7 mouse cellular contexts compared by ENCODE assay signal in genomic region chr11:101552476-101553300, GRCm38 (mm10). TPM values are rescaled to one million over a fixed set of nuclear protein-coding genes. Genes with fewer than 3 reads are reported as not detected.
DNase-seq lines count a peak whose midpoint lies in the region; ATAC-seq and TF ChIP-seq lines count a peak whose summit lies in the region.

No protein-coding gene starts in this region.

- H3K27ac ChIP-seq in intestine, postnatal 0 days (ENCODE audit: low read depth, low read length) = peak overlapping the region; percentile 95
- H3K27ac ChIP-seq in midbrain, embryonic 12.5 days (replicated peaks) = peak overlapping the region; percentile 93
- H3K27ac ChIP-seq in spleen, adult 2 months (ENCODE audit: insufficient read depth, low read length) = peak overlapping the region; percentile 99

- peak; percentile 64 for TF ChIP-seq POLR2A in spleen, adult 2 months (IDR thresholded peaks at IDR 0.05; ENCODE audit: low read depth, low read length)

- H3K4me1 ChIP-seq in intestine, postnatal 0 days (replicated peaks; ENCODE audit: control insufficient read depth, insufficient read depth, low read length) = peaks cover 17% of the 10 kb centered on the region; the same call in 1 of the 2 replicates
- peaks cover 25% of the 10 kb centered on the region for H3K4me1 ChIP-seq in midbrain, embryonic 12.5 days
- H3K4me1 ChIP-seq in spleen, adult 2 months (ENCODE audit: control insufficient read depth, insufficient read depth, insufficient read length) = no peaks in the 10 kb centered on the region

- H3K4me3 ChIP-seq in intestine, postnatal 0 days (ENCODE audit: low read depth, low read length) = peak overlapping the region; percentile 79
- peak overlapping the region; percentile 63 for H3K4me3 ChIP-seq in midbrain, embryonic 12.5 days
- peak overlapping the region; percentile 91 for H3K4me3 ChIP-seq in spleen, adult 2 months (ENCODE audit: extremely low read depth, insufficient read depth, insufficient read length)

- intact Hi-C loops in left cerebral cortex, postnatal 4 days (cut with DNase I) = no loop called here

- peak; percentile 54 for TF ChIP-seq CTCF in intestine, postnatal 0 days (IDR thresholded peaks at IDR 0.05; ENCODE audit: low read depth)
- TF ChIP-seq CTCF in spleen, adult 2 months (IDR thresholded peaks at IDR 0.05; ENCODE audit: extremely low read depth, insufficient read depth, insufficient read length, insufficient replicate concordance) = no peak

- peak overlapping the region; percentile 76 for H3K9ac ChIP-seq in intestine, postnatal 0 days (ENCODE audit: low read depth, low read length)
- peak overlapping the region; percentile 75 for H3K9ac ChIP-seq in midbrain, embryonic 12.5 days (replicated peaks)

- peaks cover 12% of the 10 kb centered on the region for H3K36me3 ChIP-seq in intestine, postnatal 0 days (ENCODE audit: control insufficient read depth, insufficient read depth)
- peaks cover 18% of the 10 kb centered on the region for H3K36me3 ChIP-seq in midbrain, embryonic 12.5 days
- peaks cover 6% of the 10 kb centered on the region; the same call in 1 of the 2 replicates for H3K36me3 ChIP-seq in spleen, adult 2 months (ENCODE audit: control insufficient read depth, insufficient read depth, low read length)

- H3K4me2 ChIP-seq in intestine, postnatal 0 days (replicated peaks; ENCODE audit: low read depth) = peak overlapping the region; percentile 84
- peak overlapping the region; percentile 65 for H3K4me2 ChIP-seq in midbrain, embryonic 12.5 days (replicated peaks)

- under 1% methylated on average over 37 of the region's 37 CpGs for WGBS in intestine, postnatal 0 days
- under 1% methylated on average over 37 of the region's 37 CpGs for WGBS in midbrain, embryonic 12.5 days
- under 1% methylated on average over 37 of the region's 37 CpGs for WGBS in spleen, adult 2 months

- H3K9me3 ChIP-seq in intestine, postnatal 0 days (ENCODE audit: control insufficient read depth) = no peaks in the 10 kb centered on the region
- H3K9me3 ChIP-seq in midbrain, embryonic 12.5 days = no peaks in the 10 kb centered on the region

- H3K27me3 ChIP-seq in intestine, postnatal 0 days (replicated peaks; ENCODE audit: control insufficient read depth, insufficient read depth, low read length) = no peaks in the 10 kb centered on the region
- no peaks in the 10 kb centered on the region for H3K27me3 ChIP-seq in midbrain, embryonic 12.5 days
- H3K27me3 ChIP-seq in spleen, adult 2 months (ENCODE audit: control insufficient read depth, insufficient read depth, low read length) = no peaks in the 10 kb centered on the region

- ATAC-seq in intestine, postnatal 0 days = peak; percentile 95
- peak; percentile 97 for ATAC-seq in midbrain, embryonic 12.5 days (ENCODE audit: low FRiP score, low read depth)

- peak; percentile 95 for DNase-seq in adrenal gland, postnatal 10 days
- DNase-seq in embryo, embryonic 9.5 days (ENCODE audit: extremely low spot score) = peak; percentile 95
- peak; percentile 82 to 97 for DNase-seq in gastrocnemius, postnatal 4 days (ENCODE audit: low spot score in 2 of 2)
- peak; percentile 99 for DNase-seq in left cerebral cortex, postnatal 4 days
- peak; percentile 95 to 99 for DNase-seq in spleen, adult 2 months (ENCODE audit: low read depth in 1 of 2, low spot score in 2 of 2)

RNA-seq across cellular contexts. Expression of gene Nbr1, which starts 0.7 kb away (rescaled TPM):
- total RNA-seq in adrenal gland, postnatal 10 days (2021) = 100 to 1,000 TPM; 134 to 137 TPM
- total RNA-seq in gastrocnemius, postnatal 4 days (2021) = 100 to 1,000 TPM in 1 of 2 experiments, 10 to 100 TPM in 1; 93.3 to 134 TPM
- polyA plus RNA-seq in intestine, postnatal 0 days (2015; fragmentation: Nextera tagmentation; extraction: Ambion mirVana) = 44.5 and 54.1 TPM in 2 replicates
- total RNA-seq in left cerebral cortex, postnatal 4 days (2021) = 100 to 1,000 TPM; 109 to 157 TPM
- 119 and 130 TPM in 2 replicates for polyA plus RNA-seq in midbrain, embryonic 12.5 days (2016; fragmentation: Nextera tagmentation; extraction: Ambion mirVana)
- polyA plus RNA-seq in spleen, adult 2 months (2012; rRNA removed) = 66.6 and 68.8 TPM in 2 replicates

RNA-seq across cellular contexts. Expression of gene Brca1, which starts 0.9 kb away (rescaled TPM):
- total RNA-seq in adrenal gland, postnatal 10 days (2021) = 1 to 10 TPM; 8.1 to 8.3 TPM
- total RNA-seq in gastrocnemius, postnatal 4 days (2021) = 1 to 10 TPM; 7.3 to 9.2 TPM
- polyA plus RNA-seq in intestine, postnatal 0 days (2015; fragmentation: Nextera tagmentation; extraction: Ambion mirVana) = 2.3 and 3.3 TPM in 2 replicates
- total RNA-seq in left cerebral cortex, postnatal 4 days (2021) = 1 to 10 TPM; 2.8 to 3.3 TPM
- 16.1 and 21.1 TPM in 2 replicates for polyA plus RNA-seq in midbrain, embryonic 12.5 days (2016; fragmentation: Nextera tagmentation; extraction: Ambion mirVana)
- polyA plus RNA-seq in spleen, adult 2 months (2012; rRNA removed) = 1.2 and 1.5 TPM in 2 replicates

RNA-seq across cellular contexts. Expression of gene Tmem106a, which starts 29.4 kb away (rescaled TPM):
- 10 to 100 TPM; 11.2 to 12.0 TPM for total RNA-seq in adrenal gland, postnatal 10 days (2021)
- 10 to 100 TPM in 1 of 2 experiments, 1 to 10 TPM in 1; 7.0 to 14.0 TPM for total RNA-seq in gastrocnemius, postnatal 4 days (2021)
- polyA plus RNA-seq in intestine, postnatal 0 days (2015; fragmentation: Nextera tagmentation; extraction: Ambion mirVana) = 122 and 130 TPM in 2 replicates
- total RNA-seq in left cerebral cortex, postnatal 4 days (2021) = 1 to 10 TPM; 1.5 to 3.5 TPM
- 3.4 and 4.5 TPM in 2 replicates for polyA plus RNA-seq in midbrain, embryonic 12.5 days (2016; fragmentation: Nextera tagmentation; extraction: Ambion mirVana)
- 28.1 and 33.1 TPM in 2 replicates for polyA plus RNA-seq in spleen, adult 2 months (2012; rRNA removed)

RNA-seq across cellular contexts. Expression of gene Gm11634, which starts 46.4 kb away (rescaled TPM):
- not detected for total RNA-seq in adrenal gland, postnatal 10 days (2021)
- total RNA-seq in gastrocnemius, postnatal 4 days (2021) = not detected
- 0.27 and 0.37 TPM in 2 replicates for polyA plus RNA-seq in intestine, postnatal 0 days (2015; fragmentation: Nextera tagmentation; extraction: Ambion mirVana)
- total RNA-seq in left cerebral cortex, postnatal 4 days (2021) = not detected
- polyA plus RNA-seq in midbrain, embryonic 12.5 days (2016; fragmentation: Nextera tagmentation; extraction: Ambion mirVana) = not detected in 2 replicates
- polyA plus RNA-seq in spleen, adult 2 months (2012; rRNA removed) = not detected in 2 replicates

Comparison
In these comparisons a context has a peak if more than half of its experiments do, and no peak if none do; other contexts are left out.
1. Peak in every context shown above with its lines: DNase-seq, ATAC-seq, H3K4me3 ChIP-seq and H3K27ac ChIP-seq.